Mouse (Mus musculus): Measurements from ENCODE around the gene Hcst. TPM values are rescaled to one million over a fixed set of nuclear protein-coding genes. Genes with fewer than 3 reads are reported as not detected.

Hcst gene
- total and polyA plus RNA-seq, 2 experiments = 1.9 to 5.0 TPM

- peak; percentile 13; the same call in 1 of the 2 replicates for TF ChIP-seq CTCF (IDR thresholded peaks at IDR 0.05; ENCODE audit: low read depth, low read length)
- no peak for TF ChIP-seq POLR2A (IDR thresholded peaks at IDR 0.05; ENCODE audit: extremely low read depth, insufficient read depth, low read length)
- no peak overlapping the region for H3K9ac ChIP-seq (ENCODE audit: low read depth, low read length)
- WGBS = 16% methylated on average over 3 of the region's 3 CpGs
- no peak overlapping the region for H3K27ac ChIP-seq (replicated peaks; ENCODE audit: insufficient read depth, low read depth, low read length)
- no peaks in the 10 kb centered on the region for H3K4me1 ChIP-seq (ENCODE audit: control insufficient read depth, insufficient read depth, low read length)
- peak; percentile 19 for DNase-seq (ENCODE audit: extremely low read depth, low read depth, low spot score)
- H3K27me3 ChIP-seq (ENCODE audit: control insufficient read depth, insufficient read depth, low read length) = no peaks in the 10 kb centered on the region
- H3K36me3 ChIP-seq (ENCODE audit: control insufficient read depth, insufficient read depth, low read length) = no peaks in the 10 kb centered on the region
- H3K4me3 ChIP-seq (ENCODE audit: insufficient read depth, low read depth, low read length) = no peak overlapping the region
- no peaks in the 10 kb centered on the region for H3K79me2 ChIP-seq (ENCODE audit: control insufficient read depth, insufficient read depth, low read length)
These were observed 12.1 kb upstream of the Hcst start for GRCm38 (mm10) chr7:30431793-30432192.

GRCm38 (mm10) chr7:30430191-30430590, 10.5 kb upstream of the Hcst start:
- no peaks in the 10 kb centered on the region for H3K79me2 ChIP-seq (ENCODE audit: control insufficient read depth, insufficient read depth, low read length)

GRCm38 (mm10) chr7:30429327-30429726, 9.7 kb upstream of the Hcst start:
- DNase-seq (ENCODE audit: extremely low read depth, low read depth, low spot score) = no peak
- H3K27me3 ChIP-seq (ENCODE audit: control insufficient read depth, insufficient read depth, low read length) = no peaks in the 10 kb centered on the region
- no peak overlapping the region for H3K9ac ChIP-seq (ENCODE audit: low read depth, low read length)
- no peak overlapping the region for H3K27ac ChIP-seq (replicated peaks; ENCODE audit: insufficient read depth, low read depth, low read length)
- H3K4me3 ChIP-seq (ENCODE audit: insufficient read depth, low read depth, low read length) = no peak overlapping the region
- H3K4me1 ChIP-seq (ENCODE audit: control insufficient read depth, insufficient read depth, low read length) = no peaks in the 10 kb centered on the region
- no peaks in the 10 kb centered on the region for H3K36me3 ChIP-seq (ENCODE audit: control insufficient read depth, insufficient read depth, low read length)
- TF ChIP-seq CTCF (IDR thresholded peaks at IDR 0.05; ENCODE audit: low read depth, low read length) (no peak), POLR2A (IDR thresholded peaks at IDR 0.05; ENCODE audit: extremely low read depth, insufficient read depth, low read length) (no peak)
- no peaks in the 10 kb centered on the region for H3K79me2 ChIP-seq (ENCODE audit: control insufficient read depth, insufficient read depth, low read length)

More at GRCm38 (mm10) chr7:30430191-30430590, 10.5 kb upstream of the Hcst start:
- Histone ChIP-seq H3K9ac (ENCODE audit: low read depth, low read length) (no peak overlapping the region), H3K36me3 (ENCODE audit: control insufficient read depth, insufficient read depth, low read length) (no peaks in the 10 kb centered on the region), H3K4me3 (ENCODE audit: insufficient read depth, low read depth, low read length) (no peak overlapping the region), H3K27me3 (ENCODE audit: control insufficient read depth, insufficient read depth, low read length) (no peaks in the 10 kb centered on the region), H3K4me1 (ENCODE audit: control insufficient read depth, insufficient read depth, low read length) (no peaks in the 10 kb centered on the region), H3K27ac (replicated peaks; ENCODE audit: insufficient read depth, low read depth, low read length) (no peak overlapping the region)
- 59% methylated on average over 2 of the region's 2 CpGs for WGBS
- TF ChIP-seq CTCF (IDR thresholded peaks at IDR 0.05; ENCODE audit: low read depth, low read length) (no peak), POLR2A (IDR thresholded peaks at IDR 0.05; ENCODE audit: extremely low read depth, insufficient read depth, low read length) (no peak)
- no peak for DNase-seq (ENCODE audit: extremely low read depth, low read depth, low spot score)

GRCm38 (mm10) chr7:30423071-30423641, 3.5 kb upstream of the Hcst start:
- H3K4me1 ChIP-seq (ENCODE audit: control insufficient read depth, insufficient read depth, low read length) = 0 out of 2 replicates have a peak, but pooled peaks cover 2% of the 10 kb centered on the region
- H3K79me2 ChIP-seq (ENCODE audit: control insufficient read depth, insufficient read depth, low read length) = no peaks in the 10 kb centered on the region
- no peak overlapping the region; the same call in 1 of the 2 replicates for H3K27ac ChIP-seq (replicated peaks; ENCODE audit: insufficient read depth, low read depth, low read length)
- TF ChIP-seq POLR2A (IDR thresholded peaks at IDR 0.05; ENCODE audit: extremely low read depth, insufficient read depth, low read length) (no peak), CTCF (IDR thresholded peaks at IDR 0.05; ENCODE audit: low read depth, low read length) (no peak)
- no peaks in the 10 kb centered on the region for H3K27me3 ChIP-seq (ENCODE audit: control insufficient read depth, insufficient read depth, low read length)
- WGBS = 38% methylated on average over 23 of the region's 23 CpGs
- no peaks in the 10 kb centered on the region for H3K36me3 ChIP-seq (ENCODE audit: control insufficient read depth, insufficient read depth, low read length)
- H3K4me3 ChIP-seq (ENCODE audit: insufficient read depth, low read depth, low read length) = peak overlapping the region; percentile 50
- DNase-seq (ENCODE audit: extremely low read depth, low read depth, low spot score) = no peak
- H3K9ac ChIP-seq (ENCODE audit: low read depth, low read length) = peak overlapping the region; percentile 54

GRCm38 (mm10) chr7:30422560-30422959, 2.9 kb upstream of the Hcst start:
- no peak for DNase-seq (ENCODE audit: extremely low read depth, low read depth, low spot score)
- H3K4me3 ChIP-seq (ENCODE audit: insufficient read depth, low read depth, low read length) = peak overlapping the region; percentile 50
- H3K27ac ChIP-seq (replicated peaks; ENCODE audit: insufficient read depth, low read depth, low read length) = peak overlapping the region; percentile 38
- H3K27me3 ChIP-seq (ENCODE audit: control insufficient read depth, insufficient read depth, low read length) = no peaks in the 10 kb centered on the region
- H3K9ac ChIP-seq (ENCODE audit: low read depth, low read length) = peak overlapping the region; percentile 54
- H3K79me2 ChIP-seq (ENCODE audit: control insufficient read depth, insufficient read depth, low read length) = no peaks in the 10 kb centered on the region
- H3K36me3 ChIP-seq (ENCODE audit: control insufficient read depth, insufficient read depth, low read length) = no peaks in the 10 kb centered on the region
- TF ChIP-seq CTCF (IDR thresholded peaks at IDR 0.05; ENCODE audit: low read depth, low read length) = no peak
- 10% methylated on average over 9 of the region's 9 CpGs for WGBS
- 0 out of 2 replicates have a peak, but pooled peaks cover 2% of the 10 kb centered on the region for H3K4me1 ChIP-seq (ENCODE audit: control insufficient read depth, insufficient read depth, low read length)

GRCm38 (mm10) chr7:30421890-30422435, 2.3 kb upstream of the Hcst start:
- TF ChIP-seq CTCF (IDR thresholded peaks at IDR 0.05; ENCODE audit: low read depth, low read length) (no peak), POLR2A (IDR thresholded peaks at IDR 0.05; ENCODE audit: extremely low read depth, insufficient read depth, low read length) (0 out of 2 replicates have a peak, but pooled peaks have one; percentile 9)
- Histone ChIP-seq H3K4me3 (ENCODE audit: insufficient read depth, low read depth, low read length) (peak overlapping the region; percentile 50), H3K79me2 (ENCODE audit: control insufficient read depth, insufficient read depth, low read length) (no peaks in the 10 kb centered on the region), H3K9ac (ENCODE audit: low read depth, low read length) (peak overlapping the region; percentile 19; the same call in 1 of the 2 replicates), H3K36me3 (ENCODE audit: control insufficient read depth, insufficient read depth, low read length) (no peaks in the 10 kb centered on the region), H3K27me3 (ENCODE audit: control insufficient read depth, insufficient read depth, low read length) (no peaks in the 10 kb centered on the region), H3K4me1 (ENCODE audit: control insufficient read depth, insufficient read depth, low read length) (0 out of 2 replicates have a peak, but pooled peaks cover 2% of the 10 kb centered on the region), H3K27ac (replicated peaks; ENCODE audit: insufficient read depth, low read depth, low read length) (peak overlapping the region; percentile 29)
- DNase-seq (ENCODE audit: extremely low read depth, low read depth, low spot score) = peak; percentile 25
- WGBS = under 1% methylated on average over 45 of the region's 45 CpGs
